Mouse (Mus musculus): ENCODE data around the gene Wbp1. TPM values are rescaled to one million over a fixed set of nuclear protein-coding genes. Genes with fewer than 3 reads are reported as not detected.

The Wbp1 gene
- polyA plus RNA-seq, 1 experiment from 2014 or later, result 231 TPM

GRCm38 (mm10) chr6:83111510-83112136 lies 9.7 kb downstream of the Wbp1 start:
- Histone ChIP-seq H3K36me3 (peaks cover 4% of the 10 kb centered on the region; the same call in 1 of the 2 replicates), H3K27ac (replicated peaks) (no peak overlapping the region), H3K9me3 (no peaks in the 10 kb centered on the region), H3K4me2 (replicated peaks) (no peak overlapping the region), H3K9ac (replicated peaks) (no peak overlapping the region), H3K4me3 (no peak overlapping the region), H3K4me1 (peaks cover 39% of the 10 kb centered on the region), H3K27me3 (no peaks in the 10 kb centered on the region)
- WGBS, result 97% methylated on average over 4 of the region's 4 CpGs
- no peak for ATAC-seq (replicated peaks)

DNA sequence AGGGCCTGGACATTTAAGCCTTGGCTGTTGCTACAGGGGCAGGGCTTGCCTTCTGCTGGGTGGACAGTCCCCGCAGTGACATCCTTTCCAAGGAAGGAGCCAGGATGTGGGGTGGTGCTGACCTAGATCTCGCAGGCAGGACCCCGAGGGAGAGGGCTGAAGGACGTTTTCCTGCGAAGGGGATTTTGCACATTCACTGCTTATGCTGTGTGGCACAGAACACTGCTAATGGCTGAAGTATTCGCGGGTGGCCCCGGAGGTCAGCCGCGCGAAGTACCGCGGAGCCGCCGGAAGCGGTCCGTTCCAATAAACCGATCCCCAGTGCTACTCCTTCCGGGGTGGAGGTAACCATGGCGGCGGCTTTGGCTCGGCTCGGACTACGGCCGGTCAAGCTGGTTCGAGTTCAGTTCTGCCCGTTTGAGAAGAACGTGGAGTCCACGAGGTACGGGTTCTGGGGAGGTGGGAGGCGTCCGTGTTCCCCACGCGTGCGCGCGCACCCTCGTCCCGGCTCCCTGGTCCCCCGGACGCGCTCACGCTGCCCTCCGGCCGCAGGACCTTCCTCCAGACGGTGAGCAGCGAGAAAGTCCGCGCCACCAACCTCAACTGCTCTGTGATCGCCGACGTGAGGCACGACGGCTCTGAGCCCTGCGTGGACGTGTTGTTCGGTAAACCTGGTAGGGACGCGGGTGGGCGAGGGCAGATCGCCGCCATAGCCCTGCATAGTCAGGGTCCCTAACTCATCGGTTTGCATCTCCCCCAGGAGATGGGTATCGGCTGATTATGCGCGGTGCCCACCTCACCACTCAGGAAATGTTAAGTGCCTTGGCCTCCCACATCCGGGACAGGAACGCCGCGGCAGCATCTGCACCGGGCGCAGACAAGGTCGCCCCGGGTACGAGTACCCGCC lies 12.3 kb downstream of the Wbp1 start, which contains the start of gene Mrpl53:
TSS of gene Mrpl53 (plus strand) at position 279 of the 907 bp plus-strand sequence.
- ATAC-seq (replicated peaks), result peak; percentile 83
- H3K27ac ChIP-seq (replicated peaks), result peak within 1 kb of the TSS; percentile 80
- no peaks in the 10 kb centered on the region for H3K9me3 ChIP-seq
- peak within 1 kb of the TSS; percentile 87 for H3K4me3 ChIP-seq
- WGBS, result under 1% methylated on average over 76 of the region's 76 CpGs
- peak within 1 kb of the TSS; percentile 89 for H3K9ac ChIP-seq (replicated peaks)
- H3K36me3 ChIP-seq, result peaks cover 4% of the 10 kb centered on the region; the same call in 1 of the 2 replicates
- H3K4me1 ChIP-seq, result peaks cover 22% of the 10 kb centered on the region
- no peaks in the 10 kb centered on the region for H3K27me3 ChIP-seq
- peak within 1 kb of the TSS; percentile 83 for H3K4me2 ChIP-seq (replicated peaks)

GRCm38 (mm10) chr6:83107566-83108400 lies 13.6 kb downstream of the Wbp1 start:
- H3K4me1 ChIP-seq, result peaks cover 31% of the 10 kb centered on the region
- no peak for ATAC-seq (replicated peaks)
- WGBS, result 35% methylated on average over 13 of the region's 13 CpGs
- no peaks in the 10 kb centered on the region for H3K27me3 ChIP-seq
- H3K4me3 ChIP-seq, result peak overlapping the region; percentile 87
- no peaks in the 10 kb centered on the region for H3K9me3 ChIP-seq
- no peak overlapping the region for H3K9ac ChIP-seq (replicated peaks)
- H3K36me3 ChIP-seq, result peaks cover 4% of the 10 kb centered on the region; the same call in 1 of the 2 replicates
- peak overlapping the region; percentile 83 for H3K4me2 ChIP-seq (replicated peaks)
- peak overlapping the region; percentile 80; the same call in 1 of the 2 replicates for H3K27ac ChIP-seq (replicated peaks)

GRCm38 (mm10) chr6:83104158-83104557 lies 17.2 kb downstream of the Wbp1 start:
- peak; percentile 38 for ATAC-seq (replicated peaks)
- H3K9ac ChIP-seq (replicated peaks), result no peak overlapping the region
- 40% methylated on average over 4 of the region's 4 CpGs for WGBS

GRCm38 (mm10) chr6:83103130-83103650 lies 18.2 kb downstream of the Wbp1 start:
- H3K9me3 ChIP-seq, result no peaks in the 10 kb centered on the region
- no peak for ATAC-seq (replicated peaks)
- H3K4me2 ChIP-seq (replicated peaks), result peak overlapping the region; percentile 100
- peak overlapping the region; percentile 84; the same call in 1 of the 2 replicates for H3K9ac ChIP-seq (replicated peaks)
- 49% methylated on average over 11 of the region's 11 CpGs for WGBS
- H3K27me3 ChIP-seq, result no peaks in the 10 kb centered on the region
- 0 out of 2 replicates have a peak overlapping the region, but pooled peaks have one; percentile 0 for H3K27ac ChIP-seq (replicated peaks)
- peaks cover 32% of the 10 kb centered on the region for H3K4me1 ChIP-seq
- no peaks in the 10 kb centered on the region for H3K36me3 ChIP-seq
- peak overlapping the region; percentile 84; the same call in 1 of the 2 replicates for H3K4me3 ChIP-seq

More at GRCm38 (mm10) chr6:83104158-83104557, 17.2 kb downstream of the Wbp1 start:
- H3K4me1 ChIP-seq, result peaks cover 37% of the 10 kb centered on the region
- no peaks in the 10 kb centered on the region for H3K27me3 ChIP-seq
- no peaks in the 10 kb centered on the region for H3K36me3 ChIP-seq
- H3K4me2 ChIP-seq (replicated peaks), result no peak overlapping the region
- no peaks in the 10 kb centered on the region for H3K9me3 ChIP-seq
- H3K4me3 ChIP-seq, result no peak overlapping the region
- H3K27ac ChIP-seq (replicated peaks), result no peak overlapping the region

DNA sequence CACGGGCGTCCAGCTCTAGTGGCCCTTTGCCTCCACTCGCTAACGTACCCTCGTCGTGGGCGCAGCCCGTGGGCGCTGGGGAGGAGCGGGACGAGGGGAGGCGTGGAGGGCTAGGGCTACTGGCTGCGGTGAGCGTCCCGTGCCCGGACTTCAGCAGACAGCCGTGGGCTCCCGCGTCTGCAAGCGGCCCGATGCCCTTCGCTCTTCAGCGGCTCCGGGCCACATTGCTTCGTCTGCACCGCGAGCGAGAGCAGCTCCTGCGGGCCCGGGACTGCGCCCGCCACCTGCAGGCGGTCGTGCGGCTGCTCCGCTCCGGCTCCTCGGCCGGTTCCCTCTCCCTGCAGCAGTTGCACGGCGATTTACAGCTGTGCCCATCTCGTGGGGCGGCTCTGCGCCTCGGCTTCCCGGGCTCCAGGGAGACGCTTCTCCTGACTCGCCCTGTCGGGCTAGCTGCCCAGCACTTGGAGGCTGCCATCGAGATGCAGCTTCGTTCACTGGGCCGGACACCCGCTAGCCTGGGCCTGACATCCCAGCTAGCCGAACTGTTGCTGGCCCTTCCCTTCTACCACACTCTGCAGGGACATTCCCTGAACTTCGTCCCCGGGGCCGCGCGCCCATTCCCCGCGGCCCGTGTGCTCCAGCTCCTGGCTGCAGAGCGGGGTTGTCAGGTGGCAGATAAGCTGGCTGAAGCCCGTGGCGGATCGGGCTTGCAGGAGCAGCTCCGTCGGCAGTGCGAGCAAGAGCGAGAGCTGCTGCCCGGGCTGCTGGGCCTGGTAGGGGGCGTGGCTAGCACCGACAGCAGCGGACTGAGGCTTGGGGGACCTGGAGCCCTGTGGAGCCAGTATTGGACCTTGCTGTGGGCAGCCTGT lies 19.4 kb downstream of the Wbp1 start:
- peak overlapping the region; percentile 100 for H3K4me2 ChIP-seq (replicated peaks)
- H3K4me1 ChIP-seq, result peaks cover 26% of the 10 kb centered on the region
- H3K27me3 ChIP-seq, result peaks cover 3% of the 10 kb centered on the region; the same call in 1 of the 2 replicates
- H3K9ac ChIP-seq (replicated peaks), result peak overlapping the region; percentile 84
- no peaks in the 10 kb centered on the region for H3K9me3 ChIP-seq
- no peaks in the 10 kb centered on the region for H3K36me3 ChIP-seq
- peak; percentile 76 for ATAC-seq (replicated peaks)
- H3K27ac ChIP-seq (replicated peaks), result peak overlapping the region; percentile 82
- WGBS, result under 1% methylated on average over 74 of the region's 74 CpGs
- H3K4me3 ChIP-seq, result peak overlapping the region; percentile 84

DNA sequence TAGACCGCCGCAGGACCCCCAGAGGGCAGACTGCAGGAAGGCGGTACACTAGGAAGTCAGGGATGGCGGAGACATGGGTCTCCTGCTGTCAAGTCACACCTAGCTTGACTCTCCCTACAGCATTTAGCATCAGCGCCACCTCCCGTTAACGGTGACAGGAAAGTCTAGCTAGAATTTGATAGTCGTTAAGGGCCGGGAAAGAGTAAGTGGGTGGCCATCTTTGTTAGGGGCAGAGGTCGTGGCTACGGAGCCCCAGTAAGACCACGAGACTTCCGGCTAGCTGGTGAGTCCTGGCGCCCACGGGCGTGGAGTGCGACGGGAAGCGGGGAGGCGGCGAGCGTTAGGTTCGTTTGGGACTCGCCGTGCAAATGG lies 20.1 kb downstream of the Wbp1 start, which contains the start of the genes Ccdc142 and Gm42688:
TSS of gene Ccdc142 (plus strand) at position 286 of the 372 bp plus-strand sequence.
TSS of gene Gm42688 (plus strand) at position 302 of the 372 bp plus-strand sequence.
- H3K27me3 ChIP-seq, result peaks cover 3% of the 10 kb centered on the region; the same call in 1 of the 2 replicates
- peak within 1 kb of the TSS; percentile 100 for H3K4me2 ChIP-seq (replicated peaks)

DNA sequence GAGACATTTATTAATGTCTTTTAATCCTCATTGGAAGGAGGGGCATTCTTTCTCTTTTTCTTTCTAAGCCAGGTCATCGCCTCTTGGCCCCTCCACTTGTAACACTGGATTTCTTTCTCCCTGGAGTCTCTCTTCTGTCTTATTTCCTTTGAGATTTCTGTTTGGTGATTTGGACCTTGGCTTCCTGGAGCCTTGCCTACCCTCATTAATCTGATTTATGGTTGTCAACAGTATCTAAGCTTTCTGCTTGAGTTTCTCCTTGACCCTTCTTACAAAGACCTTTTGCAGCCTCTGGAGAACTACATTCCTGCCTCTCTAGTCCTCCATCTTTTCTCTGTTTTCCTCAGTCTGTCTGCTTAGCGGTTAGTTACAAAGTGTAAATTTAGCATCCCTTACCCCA lies 22.9 kb downstream of the Wbp1 start:
- ATAC-seq (replicated peaks), result no peak
- WGBS, result 85% methylated on average over 2 of the region's 2 CpGs
- Histone ChIP-seq H3K4me1 (peaks cover 22% of the 10 kb centered on the region), H3K27me3 (peaks cover 8% of the 10 kb centered on the region; the same call in 1 of the 2 replicates), H3K4me3 (no peak overlapping the region), H3K4me2 (replicated peaks) (no peak overlapping the region), H3K9ac (replicated peaks) (no peak overlapping the region), H3K9me3 (no peaks in the 10 kb centered on the region), H3K27ac (replicated peaks) (no peak overlapping the region), H3K36me3 (no peaks in the 10 kb centered on the region)

More for the DNA sequence above, 20.1 kb downstream of the Wbp1 start, which contains the start of the genes Ccdc142 and Gm42688:
- under 1% methylated on average over 25 of the region's 25 CpGs for WGBS
- H3K9me3 ChIP-seq, result no peaks in the 10 kb centered on the region
- H3K27ac ChIP-seq (replicated peaks), result peak within 1 kb of the TSS; percentile 82
- no peaks in the 10 kb centered on the region for H3K36me3 ChIP-seq
- H3K4me1 ChIP-seq, result peaks cover 26% of the 10 kb centered on the region
- peak; percentile 81 for ATAC-seq (replicated peaks)
- peak within 1 kb of the TSS; percentile 84 for H3K9ac ChIP-seq (replicated peaks)
- H3K4me3 ChIP-seq, result peak within 1 kb of the TSS; percentile 84

DNA sequence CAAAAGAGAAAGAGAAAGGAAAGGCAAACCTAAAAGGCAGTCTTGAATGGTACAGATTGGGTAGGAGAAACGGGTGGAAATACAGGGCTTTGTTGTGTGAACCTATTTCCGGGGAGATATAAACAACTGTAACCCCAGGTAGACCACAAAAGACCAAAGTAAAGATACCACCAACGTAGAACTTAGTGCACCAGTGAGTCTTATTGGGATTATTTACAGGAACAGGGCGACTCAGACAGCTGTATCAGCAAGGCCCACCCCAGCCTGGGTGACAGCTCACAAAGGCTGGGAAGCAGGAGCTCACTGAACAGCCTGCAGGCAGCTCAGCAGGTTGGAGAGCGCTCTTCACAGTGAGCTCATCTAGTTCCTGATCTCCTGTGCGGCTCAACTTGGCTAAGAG lies 25.4 kb downstream of the Wbp1 start:
- peaks cover 8% of the 10 kb centered on the region; the same call in 1 of the 2 replicates for H3K27me3 ChIP-seq
- no peak for ATAC-seq (replicated peaks)
- H3K4me2 ChIP-seq (replicated peaks), result no peak overlapping the region
- H3K4me3 ChIP-seq, result no peak overlapping the region
- no peak overlapping the region for H3K9ac ChIP-seq (replicated peaks)
- H3K36me3 ChIP-seq, result no peaks in the 10 kb centered on the region
- no peak overlapping the region for H3K27ac ChIP-seq (replicated peaks)
- H3K9me3 ChIP-seq, result no peaks in the 10 kb centered on the region
- H3K4me1 ChIP-seq, result peaks cover 3% of the 10 kb centered on the region
- WGBS, result 43% methylated on average over 6 of the region's 6 CpGs

GRCm38 (mm10) chr6:83092416-83093127 lies 28.8 kb downstream of the Wbp1 start:
- H3K4me3 ChIP-seq, result no peak overlapping the region
- no peak for ATAC-seq (replicated peaks)
- no peaks in the 10 kb centered on the region for H3K9me3 ChIP-seq
- H3K36me3 ChIP-seq, result no peaks in the 10 kb centered on the region
- H3K27ac ChIP-seq (replicated peaks), result no peak overlapping the region
- 56% methylated on average over 6 of the region's 6 CpGs for WGBS
- H3K9ac ChIP-seq (replicated peaks), result no peak overlapping the region
- no peak overlapping the region for H3K4me2 ChIP-seq (replicated peaks)
- peaks cover 37% of the 10 kb centered on the region for H3K27me3 ChIP-seq
- peaks cover 1% of the 10 kb centered on the region; the same call in 1 of the 2 replicates for H3K4me1 ChIP-seq
